Mouse (Mus musculus) heart, embryonic 14.5 days (tissue): ENCODE measurements at regions not wholly inside any gene's neighbourhood (a gene's known extent, or its start where the extent isn't known, plus 50 kb on each side); places are given as distances from the start of the nearest gene placed in this dataset.

Experiments used
- ATAC-seq: fragments of 200-750 bp; cut with Nextera tagmentation; 2 replicates; pipeline ENCODE4 v1.8.0; 2017; ENCODE audit warnings: low read depth, moderate TSS enrichment; ENCODE audit not compliant: insufficient number of reproducible peaks, insufficient read depth, low FRiP score
- H3K27ac ChIP-seq, 2 experiments: fragments of 200-500 bp in 1 of 2; fragments of 300-500 bp in 1 of 2; sonication (generic) in 1 of 2; replicated peaks in 1 of 2; 2 replicates each; pipeline ENCODE4 v1.5.1; 2012 to 2014; ENCODE audit warnings: low read depth in 2 of 2, low read length in 2 of 2, control low read depth in 1 of 2, mild to moderate bottlenecking in 1 of 2, mixed read lengths in 1 of 2; ENCODE audit not compliant: control insufficient read depth in 1 of 2, insufficient read depth in 1 of 2
- H3K27me3 ChIP-seq: fragments of 300-500 bp; sonication (generic); 2 replicates; pipeline ENCODE4 v1.6.1; 2014; ENCODE audit warnings: mild to moderate bottlenecking, low read length, control low read depth; ENCODE audit not compliant: control insufficient read depth, insufficient read depth
- H3K36me3 ChIP-seq: fragments of 300-500 bp; sonication (generic); 2 replicates; pipeline ENCODE4 v1.6.1; 2014; ENCODE audit warnings: mild to moderate bottlenecking, control low read depth, low read length, mixed read lengths; ENCODE audit not compliant: control insufficient read depth, insufficient read depth
- H3K4me1 ChIP-seq, 2 experiments: fragments of 200-500 bp in 1 of 2; fragments of 300-500 bp in 1 of 2; sonication (generic) in 1 of 2; 2 replicates each; pipeline ENCODE4 v1.6.1; 2012 to 2014; ENCODE audit warnings: low read length in 2 of 2, control low read depth in 1 of 2, mixed read lengths in 1 of 2; ENCODE audit not compliant: control insufficient read depth in 2 of 2, insufficient read depth in 2 of 2
- H3K4me2 ChIP-seq: fragments of 300-500 bp; sonication (generic); 2 replicates; pipeline ENCODE4 v1.6.1; 2014; ENCODE audit warnings: mild to moderate bottlenecking, low read length
- H3K4me3 ChIP-seq, 2 experiments: fragments of 200-500 bp in 1 of 2; fragments of 300-500 bp in 1 of 2; sonication (generic) in 1 of 2; 2 replicates each; pipeline ENCODE4 v1.5.1; 2012 to 2014; ENCODE audit warnings: low read length in 2 of 2, mild to moderate bottlenecking in 2 of 2, control low read depth in 1 of 2, low read depth in 1 of 2, moderate library complexity in 1 of 2; ENCODE audit not compliant: control insufficient read depth in 1 of 2, insufficient read depth in 1 of 2
- H3K9ac ChIP-seq: fragments of 300-500 bp; sonication (generic); 2 replicates; pipeline ENCODE4 v1.6.1; 2014; ENCODE audit warnings: mild to moderate bottlenecking, low read length
- H3K9me3 ChIP-seq: fragments of 300-500 bp; sonication (generic); 2 replicates; pipeline ENCODE4 v1.6.1; 2016; ENCODE audit warnings: low read length, control low read depth; ENCODE audit not compliant: control insufficient read depth
- WGBS: fragments of 180-500 bp; shearing (Covaris S2); extraction: QIAGEN DNeasy Blood & Tissue Kit; methylation state at CpG from one replicate; pipeline ENCODE4 v1.1.7; 2014; 5-methylcytosine and 5-hydroxymethylcytosine counted together

DNA sequence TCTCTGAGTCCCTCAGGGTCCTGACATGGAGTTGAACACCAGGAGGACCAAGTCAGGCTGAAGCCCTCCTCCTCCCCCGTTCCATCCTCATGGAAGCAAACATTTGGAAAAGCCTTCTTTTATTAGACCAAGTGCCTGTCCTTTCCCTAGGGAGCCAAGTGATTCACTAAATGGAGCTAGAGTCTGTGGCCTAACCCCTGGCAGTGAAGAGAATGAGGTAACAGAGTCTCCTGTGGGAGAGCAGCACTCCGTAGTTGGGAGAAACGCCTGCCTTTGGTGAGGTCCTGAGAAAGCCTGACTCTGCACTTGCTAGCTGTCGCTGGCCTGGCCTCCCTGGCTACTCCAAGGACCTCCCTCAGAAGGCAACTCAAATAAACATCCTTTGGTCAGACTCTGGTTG is 104.2 kb downstream of the Tle3 start:
- Histone ChIP-seq H3K9me3 (no peaks in the 10 kb centered on the region), H3K4me3 (no peak overlapping the region), H3K27ac (no peak overlapping the region), H3K9ac (no peak overlapping the region), H3K4me1 (no peaks in the 10 kb centered on the region), H3K27me3 (peaks cover 36% of the 10 kb centered on the region), H3K36me3 (no peaks in the 10 kb centered on the region), H3K4me2 (no peak overlapping the region)
- ATAC-seq, result no peak
- WGBS, result 45% methylated on average over 4 of the region's 4 CpGs

- no peaks in the 10 kb centered on the region for H3K36me3 ChIP-seq
- H3K4me2 ChIP-seq, result no peak overlapping the region
- H3K4me1 ChIP-seq, result no peaks in the 10 kb centered on the region
- H3K27ac ChIP-seq, result no peak overlapping the region
- no peak for ATAC-seq
- peaks cover 10% of the 10 kb centered on the region; the same call in 1 of the 2 replicates for H3K27me3 ChIP-seq
- no peak overlapping the region for H3K9ac ChIP-seq
- H3K4me3 ChIP-seq, result no peak overlapping the region
- 47% methylated on average over 6 of the region's 6 CpGs for WGBS
- H3K9me3 ChIP-seq, result no peaks in the 10 kb centered on the region; the same call in 1 of the 2 replicates
Measured at GRCm38 (mm10) chr9:61470815-61471505, 98.8 kb downstream of the Tle3 start.

- Histone ChIP-seq H3K36me3 (no peaks in the 10 kb centered on the region), H3K4me1 (no peaks in the 10 kb centered on the region), H3K9ac (no peak overlapping the region), H3K27ac (no peak overlapping the region), H3K4me3 (no peak overlapping the region), H3K4me2 (no peak overlapping the region), H3K9me3 (peaks cover 11% of the 10 kb centered on the region), H3K27me3 (peaks cover 10% of the 10 kb centered on the region; the same call in 1 of the 2 replicates)
- 60% methylated on average over 11 of the region's 11 CpGs for WGBS
- ATAC-seq, result no peak
Measured at GRCm38 (mm10) chr9:61468897-61469509, 96.8 kb downstream of the Tle3 start.

- Histone ChIP-seq H3K9me3 (peaks cover 11% of the 10 kb centered on the region), H3K27me3 (peaks cover 16% of the 10 kb centered on the region), H3K36me3 (no peaks in the 10 kb centered on the region), H3K4me3 (no peak overlapping the region), H3K4me2 (no peak overlapping the region), H3K27ac (no peak overlapping the region), H3K9ac (no peak overlapping the region), H3K4me1 (no peaks in the 10 kb centered on the region)
- ATAC-seq, result no peak
- 49% methylated on average over 6 of the region's 6 CpGs for WGBS
Measured at GRCm38 (mm10) chr9:61468368-61468848, 96.2 kb downstream of the Tle3 start.
